Mouse (Mus musculus) lung, postnatal 25 days (tissue): ENCODE results near the gene Fut7.

Experiments used
- DNase-seq: peaks from one replicate; pipeline ENCODE4 v3.0.0; 2022; ENCODE audit warnings: low spot score

Fut7 gene

GRCm38 (mm10) chr2:25425481-25425880 is 2.4 kb downstream of the Fut7 start:
- DNase-seq: no peak

GRCm38 (mm10) chr2:25426721-25427191 is 3.7 kb downstream of the Fut7 start:
- DNase-seq: peak; percentile 67

GRCm38 (mm10) chr2:25427256-25427655 is 4.2 kb downstream of the Fut7 start:
- no peak for DNase-seq

GRCm38 (mm10) chr2:25428442-25429236 is 5.6 kb downstream of the Fut7 start, which contains the start of gene Abca2:
Gene Abca2 (plus strand): TSS chr2:25428703.
- DNase-seq: peak; percentile 94

- DNase-seq: no peak
These were observed 6.5 kb downstream of the Fut7 start for GRCm38 (mm10) chr2:25429435-25430180.

- DNase-seq: no peak
These were observed 7.5 kb downstream of the Fut7 start for GRCm38 (mm10) chr2:25430395-25431233.

- no peak for DNase-seq
These were observed 8.3 kb downstream of the Fut7 start for GRCm38 (mm10) chr2:25431308-25431855.

GRCm38 (mm10) chr2:25432326-25433098 is 9.4 kb downstream of the Fut7 start:
- no peak for DNase-seq

- DNase-seq: no peak
These were observed 10.0 kb downstream of the Fut7 start for GRCm38 (mm10) chr2:25433101-25433500.

GRCm38 (mm10) chr2:25434292-25434691 is 11.2 kb downstream of the Fut7 start:
- DNase-seq: no peak

- DNase-seq: no peak
These were observed 13.3 kb downstream of the Fut7 start for GRCm38 (mm10) chr2:25436286-25436820.

GRCm38 (mm10) chr2:25441067-25441466 is 18.0 kb downstream of the Fut7 start:
- no peak for DNase-seq

- no peak for DNase-seq
These were observed 19.6 kb downstream of the Fut7 start for GRCm38 (mm10) chr2:25442682-25443081.

GRCm38 (mm10) chr2:25450853-25451647 is 28.0 kb downstream of the Fut7 start:
- peak; percentile 31 for DNase-seq

GRCm38 (mm10) chr2:25452951-25453350 is 29.9 kb downstream of the Fut7 start:
- no peak for DNase-seq

GRCm38 (mm10) chr2:25456205-25456953 is 33.3 kb downstream of the Fut7 start, which contains the start of gene Clic3:
Gene Clic3 (plus strand): TSS chr2:25456838.
- DNase-seq: peak; percentile 85

GRCm38 (mm10) chr2:25457022-25457896 is 34.2 kb downstream of the Fut7 start:
- DNase-seq: peak; percentile 89

GRCm38 (mm10) chr2:25458911-25459310 is 35.8 kb downstream of the Fut7 start:
- DNase-seq: peak; percentile 71
